Mouse (Mus musculus): ENCODE data around the gene Limch1.

Gene Limch1

GRCm38 (mm10) chr5:66834756-66835155 is 89.1 kb downstream of the Limch1 start:
- DNase-seq (ENCODE audit: low spot score): no peak

DNA sequence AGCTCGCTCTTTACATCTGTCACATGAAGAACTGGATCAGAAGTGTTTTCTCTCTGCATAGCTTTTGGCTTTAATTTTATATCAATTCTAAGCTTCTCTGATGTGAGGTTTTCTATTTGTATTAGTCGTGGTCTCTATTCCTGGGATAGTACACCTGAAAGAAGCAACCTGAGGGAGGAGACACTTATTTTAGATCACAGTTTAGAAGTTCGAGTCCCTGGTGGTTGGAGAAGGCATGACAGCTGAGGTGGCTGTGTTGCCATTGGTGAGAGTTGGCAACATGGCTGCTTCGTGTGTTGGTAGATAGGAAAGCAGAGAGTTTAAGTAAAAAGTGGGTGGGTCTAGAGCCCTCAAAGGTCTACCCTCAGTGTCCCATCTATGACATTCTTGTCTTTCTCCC is 91.3 kb downstream of the Limch1 start:
- DNase-seq (ENCODE audit: low spot score): no peak

DNA sequence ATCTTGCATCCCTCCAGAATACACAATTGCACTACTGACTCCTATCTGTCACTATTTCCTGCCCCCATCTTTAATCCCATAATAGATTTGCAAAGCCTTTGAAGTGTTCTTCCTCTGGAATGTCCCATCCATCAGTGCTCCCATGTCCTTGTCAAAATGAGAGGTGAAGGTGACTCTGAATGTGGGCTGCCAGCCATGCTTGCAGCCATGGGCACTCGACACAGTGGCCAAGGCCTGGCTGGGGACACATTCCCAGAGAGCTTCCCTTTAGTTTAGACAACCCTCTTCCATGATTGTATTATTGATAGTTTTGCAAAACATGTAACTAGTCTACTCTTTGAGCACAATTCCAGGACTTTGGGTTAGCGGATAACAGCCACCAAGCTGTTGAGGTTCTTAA is 96.3 kb downstream of the Limch1 start:
- no peak for DNase-seq (ENCODE audit: low spot score)

DNA sequence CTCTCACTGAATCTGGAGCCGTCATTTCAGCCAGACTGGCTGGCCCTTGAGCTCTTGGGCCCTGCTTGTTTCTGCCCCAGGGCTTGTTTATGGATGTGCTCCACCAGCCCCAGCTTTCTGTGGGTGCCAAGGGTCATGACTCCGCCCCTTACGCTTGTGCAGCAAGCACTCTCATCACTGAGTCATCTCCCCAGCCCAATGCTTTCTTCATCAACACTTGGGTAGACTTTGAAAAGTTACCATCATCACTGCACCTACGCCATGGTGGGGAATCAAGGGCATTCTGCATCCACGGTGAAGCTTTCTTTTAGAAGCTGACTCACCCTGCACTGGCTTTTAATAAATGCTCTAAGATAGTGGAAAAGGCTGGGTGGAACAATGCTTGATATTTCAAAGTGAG is 97.1 kb downstream of the Limch1 start:
- DNase-seq (ENCODE audit: low spot score): no peak

- no peak for DNase-seq (ENCODE audit: low spot score)
Measured at GRCm38 (mm10) chr5:66848136-66848535, 102.5 kb downstream of the Limch1 start.

GRCm38 (mm10) chr5:66849148-66849547 is 103.5 kb downstream of the Limch1 start:
- DNase-seq (ENCODE audit: low spot score): no peak

DNA sequence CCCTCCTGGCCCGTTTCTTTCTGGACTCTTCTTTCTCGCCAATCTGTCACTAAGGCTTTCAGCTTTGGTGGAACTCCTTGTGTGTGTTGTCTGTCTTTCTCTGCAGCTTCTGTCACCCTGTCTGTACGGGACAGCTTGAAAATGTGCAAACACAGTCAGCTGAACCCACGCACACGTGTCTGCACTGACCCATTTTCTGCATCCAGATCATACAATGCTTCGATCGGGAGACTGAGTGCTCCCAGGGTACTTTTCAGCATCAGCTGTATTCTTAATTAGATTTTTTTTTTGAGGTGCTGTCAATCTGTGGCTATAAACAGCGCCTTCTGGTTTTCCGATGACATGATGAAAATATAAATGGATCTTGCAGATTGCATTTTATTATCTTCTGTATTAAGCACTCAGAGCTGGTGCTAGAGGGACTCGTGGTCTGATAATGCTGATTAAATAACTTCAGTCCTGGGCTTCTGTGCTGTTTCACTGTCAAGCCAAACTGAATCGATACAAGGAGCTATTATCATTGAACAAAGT is 105.2 kb downstream of the Limch1 start:
- DNase-seq (ENCODE audit: low spot score): no peak

GRCm38 (mm10) chr5:66851708-66852107 is 106.1 kb downstream of the Limch1 start:
- DNase-seq (ENCODE audit: low spot score): no peak

GRCm38 (mm10) chr5:66854263-66854662 is 108.6 kb downstream of the Limch1 start:
- DNase-seq (ENCODE audit: low spot score): no peak

- DNase-seq (ENCODE audit: low spot score): no peak
Measured at GRCm38 (mm10) chr5:66855358-66856107, 109.9 kb downstream of the Limch1 start.

- DNase-seq (ENCODE audit: low spot score): no peak
Measured at GRCm38 (mm10) chr5:66859506-66859905, 113.9 kb downstream of the Limch1 start.

DNA sequence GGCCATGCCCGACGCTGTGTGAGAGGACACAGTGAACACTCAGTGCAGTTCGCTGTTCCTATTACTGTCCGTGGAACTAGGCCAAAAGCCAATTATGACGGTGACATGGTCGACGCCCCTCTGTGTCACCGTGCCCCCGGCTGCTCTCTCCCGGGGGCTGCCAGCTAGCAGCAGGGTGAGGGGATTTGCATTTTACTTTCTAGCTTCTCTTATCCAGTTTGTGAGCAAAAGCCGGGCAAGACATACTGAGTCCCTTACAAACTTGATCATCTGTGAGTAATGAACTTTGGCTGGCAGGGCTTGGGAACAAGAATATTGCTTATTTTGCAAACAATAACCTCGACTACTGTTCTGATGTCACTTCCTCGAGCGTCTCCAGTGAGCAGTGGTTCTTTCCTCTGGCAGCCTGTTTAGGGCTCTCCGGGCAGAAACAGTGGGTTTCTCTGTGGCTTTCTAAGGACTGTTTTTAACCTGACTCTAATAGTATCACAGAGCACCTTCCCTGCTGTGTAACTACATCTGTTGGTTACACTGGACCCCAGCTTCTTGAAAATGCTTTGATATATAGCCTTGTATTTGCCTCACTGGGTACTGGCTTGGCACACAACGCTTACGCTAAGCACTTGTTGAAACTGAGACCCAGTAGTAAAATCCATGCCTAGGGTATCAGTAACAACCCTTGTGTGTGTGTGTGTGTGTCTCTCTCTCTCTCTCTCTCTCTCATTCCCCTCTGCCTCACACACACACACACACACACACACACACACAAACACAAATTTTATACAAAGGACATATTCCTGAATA is 115.8 kb downstream of the Limch1 start:
- DNase-seq (ENCODE audit: low spot score): no peak

- DNase-seq (ENCODE audit: low spot score): no peak
Measured at GRCm38 (mm10) chr5:66862151-66862550, 116.5 kb downstream of the Limch1 start.

GRCm38 (mm10) chr5:66865229-66865628 is 119.6 kb downstream of the Limch1 start:
- no peak for DNase-seq (ENCODE audit: low spot score)

DNA sequence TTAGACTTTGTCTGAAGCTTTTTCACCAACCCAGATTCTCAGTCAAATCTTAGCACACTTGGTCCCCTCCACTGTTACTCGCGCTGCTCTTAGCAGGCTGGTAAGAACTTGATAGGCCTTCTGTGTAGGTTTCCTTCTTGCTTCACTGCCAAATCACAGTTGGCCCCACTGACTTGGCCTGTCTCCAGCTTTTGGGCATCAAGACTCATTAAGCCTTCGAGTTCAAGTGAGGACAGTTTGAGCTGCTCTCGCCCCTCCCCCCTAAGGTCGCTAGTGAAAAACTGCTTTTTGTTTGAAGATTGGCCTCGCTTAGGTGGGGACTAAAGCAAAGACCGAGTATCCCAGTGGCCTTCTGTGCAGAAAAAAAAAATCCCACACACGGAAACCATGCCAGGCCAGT is 120.4 kb downstream of the Limch1 start:
- DNase-seq (ENCODE audit: low spot score): no peak

DNA sequence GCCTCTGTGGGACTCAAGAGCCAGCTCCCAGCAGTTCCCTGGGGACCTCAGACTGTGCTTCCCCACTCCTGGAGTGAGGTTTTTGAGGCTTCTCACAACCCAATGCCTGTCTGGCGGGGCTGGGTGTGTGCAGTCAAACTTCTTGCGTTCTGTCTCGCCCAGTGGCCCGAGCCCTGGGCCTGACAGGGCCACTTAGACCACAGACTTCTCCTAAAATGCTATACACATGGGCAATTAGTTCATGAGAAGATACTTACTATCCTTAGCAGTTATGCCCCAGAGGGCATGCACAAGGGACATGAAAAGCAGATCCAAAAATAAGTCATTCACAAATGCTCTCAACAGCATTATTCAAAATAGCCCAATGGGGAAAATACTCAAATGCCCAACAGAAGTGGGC is 123.9 kb downstream of the Limch1 start:
- no peak for DNase-seq (ENCODE audit: low spot score)

GRCm38 (mm10) chr5:66871521-66872050 is 126.0 kb downstream of the Limch1 start:
- no peak for DNase-seq (ENCODE audit: low spot score)

DNA sequence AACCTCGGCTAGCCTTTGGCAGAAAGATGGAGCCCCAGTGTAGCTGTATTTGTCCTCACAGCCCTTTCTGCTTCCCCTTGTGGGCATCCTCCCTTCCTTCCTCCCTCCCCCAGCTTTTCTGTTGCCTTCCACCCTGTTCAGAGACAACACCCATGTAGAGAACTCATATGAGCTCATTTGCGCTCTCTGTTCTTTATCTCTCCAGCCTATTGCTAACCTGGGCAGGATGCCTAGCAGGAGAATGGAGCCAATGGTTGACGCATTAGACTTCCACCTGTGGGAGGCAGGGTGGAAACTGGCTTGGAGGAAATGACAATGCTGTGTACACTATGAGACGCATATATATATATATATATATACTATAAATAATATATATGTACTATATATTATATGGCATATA is 126.4 kb downstream of the Limch1 start:
- no peak for DNase-seq (ENCODE audit: low spot score)

DNA sequence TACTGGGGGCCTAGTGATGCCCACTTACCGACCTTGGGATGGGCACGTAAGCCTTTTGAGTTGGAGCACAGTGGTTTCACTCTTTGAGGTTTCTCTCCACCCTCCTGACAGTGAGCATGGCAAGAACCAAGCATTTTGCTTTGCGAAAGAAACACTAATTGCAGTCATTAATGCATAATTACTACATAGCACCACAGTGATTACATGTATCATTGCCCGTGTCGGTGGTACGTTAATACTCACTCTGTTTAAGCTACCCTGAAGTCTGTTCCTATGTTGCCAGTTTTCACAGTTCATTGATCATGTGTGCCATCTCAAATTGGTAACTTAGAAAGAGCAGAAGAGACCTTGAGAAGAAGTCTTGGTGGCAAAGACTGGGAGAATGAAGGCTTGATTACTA is 127.1 kb downstream of the Limch1 start:
- no peak for DNase-seq (ENCODE audit: low spot score)

- DNase-seq (ENCODE audit: low spot score): no peak
Measured at GRCm38 (mm10) chr5:66876018-66876805, 130.6 kb downstream of the Limch1 start.

DNA sequence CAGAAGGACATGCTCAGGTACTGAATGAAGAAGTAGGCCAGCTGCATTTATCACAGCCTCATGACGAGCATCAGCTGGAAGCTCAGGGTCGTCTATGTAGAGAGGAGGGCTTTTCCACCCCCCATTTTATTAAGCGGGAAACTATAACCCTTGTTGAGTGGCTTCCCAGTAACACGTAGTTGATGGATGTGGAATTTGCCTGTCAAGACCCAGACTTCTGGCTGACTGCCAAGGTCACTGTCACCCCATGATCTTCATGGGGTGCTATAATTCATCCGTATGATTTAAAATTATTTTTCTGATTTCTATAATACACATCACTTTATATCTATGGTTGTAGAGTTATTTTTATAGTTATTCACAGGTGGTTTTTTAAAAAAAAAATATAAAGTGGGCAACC is 131.4 kb downstream of the Limch1 start:
- DNase-seq (ENCODE audit: low spot score): no peak

- DNase-seq (ENCODE audit: low spot score): no peak
Measured at GRCm38 (mm10) chr5:66881901-66882341, 136.3 kb downstream of the Limch1 start.
